Mouse (Mus musculus) testis, adult 2 months (tissue): ENCODE data around the gene Wfdc18.

Experiments used
- CTCF ChIP-seq: fragments of 200-500 bp; IDR thresholded peaks from 2 replicates; pipeline ENCODE4 v1.5.1; 2012; ENCODE audit warnings: low read depth, mild to moderate bottlenecking, inconsistent platforms, low read length, moderate library complexity; ENCODE audit not compliant: control insufficient read depth, insufficient read depth, insufficient replicate concordance
- POLR2A ChIP-seq: fragments of 200-500 bp; IDR thresholded peaks from 2 replicates; pipeline ENCODE4 v1.6.1; 2012; ENCODE audit warnings: low read depth, mild to moderate bottlenecking, inconsistent platforms, low read length, moderate library complexity; ENCODE audit not compliant: control insufficient read depth

- no peak for TF ChIP-seq CTCF
- TF ChIP-seq POLR2A: no peak
Measured at GRCm38 (mm10) chr11:83731116-83731515, 22.3 kb downstream of the Wfdc18 start.
